Mouse (Mus musculus): ENCODE results near the gene Slc1a2.

DNA sequence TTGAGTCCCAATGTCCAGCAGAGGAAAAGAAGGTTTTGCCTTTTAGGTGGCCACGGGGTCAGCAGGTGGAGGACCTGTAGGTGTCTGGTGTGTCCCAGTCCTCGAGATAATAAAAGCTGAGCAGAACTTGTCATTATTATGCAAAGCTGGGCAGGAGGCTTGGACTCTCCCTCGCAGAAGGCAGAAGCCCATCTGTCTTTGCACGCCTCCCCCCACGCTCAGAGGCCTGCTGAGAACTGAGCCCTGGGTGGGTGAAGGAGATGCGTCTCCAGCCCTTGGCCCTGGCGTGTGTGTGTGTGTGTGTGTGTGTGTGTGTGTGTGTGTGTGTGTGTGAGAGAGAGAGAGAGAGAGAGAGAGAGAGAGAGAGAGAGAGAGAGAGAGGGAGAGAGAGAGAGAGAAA lies 733 bp upstream of the Slc1a2 start:
- TF ChIP-seq MAFK (IDR thresholded peaks at IDR 0.05; ENCODE audit: insufficient replicate concordance, low read length) (no peak), MAZ (IDR thresholded peaks at IDR 0.05; ENCODE audit: low read depth, low read length) (no peak), POLR2A (IDR thresholded peaks at IDR 0.05; ENCODE audit: low read depth, low read length) (no peak), EP300 (IDR thresholded peaks at IDR 0.05; ENCODE audit: low read length) (no peak), CTCF (conservative IDR thresholded peaks at IDR 0.05 in 1 of 2, IDR thresholded peaks at IDR 0.05 in 1 of 2; ENCODE audit: low read depth in 2 of 2, low read length in 2 of 2) (no peak), NELFE (IDR thresholded peaks at IDR 0.05; ENCODE audit: low read depth, low read length) (no peak), TCF12 (IDR thresholded peaks at IDR 0.05; ENCODE audit: low read depth, low read length) (no peak), MYC (IDR thresholded peaks at IDR 0.05; ENCODE audit: low read depth, low read length) (no peak), UBTF (IDR thresholded peaks at IDR 0.05; ENCODE audit: low read depth, low read length) (no peak)
